Mouse (Mus musculus): ENCODE measurements around the gene Spdye4a. TPM values are rescaled to one million over a fixed set of nuclear protein-coding genes. Genes with fewer than 3 reads are reported as not detected.
"Not testable (repeated sequence)": the region's sequence is repeated elsewhere in the genome, so short reads cannot be mapped to it uniquely, and the experiment has no call there.

The Spdye4a gene
- polyA plus RNA-seq, 1 experiment, result not detected

DNA sequence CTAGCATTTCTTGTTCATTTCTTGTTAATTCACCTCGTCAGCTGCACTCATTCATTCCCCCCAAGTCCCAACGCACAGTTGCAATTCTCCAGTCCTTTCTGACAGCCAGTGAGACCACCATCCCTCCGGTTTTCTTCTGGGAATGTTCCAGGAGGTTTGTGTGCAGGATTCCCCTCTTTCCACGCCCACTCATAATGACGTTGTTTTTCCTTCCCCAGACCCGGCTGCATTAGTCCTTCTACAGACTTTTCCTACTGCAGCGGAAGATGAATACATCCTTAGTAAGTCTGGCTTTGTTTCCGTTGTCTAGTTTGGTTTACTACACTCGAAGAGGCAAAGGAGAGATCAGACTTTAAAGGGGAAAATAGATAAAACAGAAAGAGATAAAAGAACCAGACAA is 9.3 kb upstream of the Spdye4a start:
- H3K4me1 ChIP-seq, result peaks cover 55% of the 10 kb centered on the region
- H3K36me3 ChIP-seq (replicated peaks; ENCODE audit: low read length), result peaks cover 45% of the 10 kb centered on the region
- no peaks in the 10 kb centered on the region for H3K27me3 ChIP-seq (replicated peaks)
- TF ChIP-seq GATA1 (IDR thresholded peaks at IDR 0.05; ENCODE audit: borderline replicate concordance, low read length) (no peak), FLI1 (IDR thresholded peaks at IDR 0.05; ENCODE audit: low read length) (no peak)
- H3K9me3 ChIP-seq, result no peaks in the 10 kb centered on the region
- peak overlapping the region; percentile 100 for H3K4me3 ChIP-seq (replicated peaks)

DNA sequence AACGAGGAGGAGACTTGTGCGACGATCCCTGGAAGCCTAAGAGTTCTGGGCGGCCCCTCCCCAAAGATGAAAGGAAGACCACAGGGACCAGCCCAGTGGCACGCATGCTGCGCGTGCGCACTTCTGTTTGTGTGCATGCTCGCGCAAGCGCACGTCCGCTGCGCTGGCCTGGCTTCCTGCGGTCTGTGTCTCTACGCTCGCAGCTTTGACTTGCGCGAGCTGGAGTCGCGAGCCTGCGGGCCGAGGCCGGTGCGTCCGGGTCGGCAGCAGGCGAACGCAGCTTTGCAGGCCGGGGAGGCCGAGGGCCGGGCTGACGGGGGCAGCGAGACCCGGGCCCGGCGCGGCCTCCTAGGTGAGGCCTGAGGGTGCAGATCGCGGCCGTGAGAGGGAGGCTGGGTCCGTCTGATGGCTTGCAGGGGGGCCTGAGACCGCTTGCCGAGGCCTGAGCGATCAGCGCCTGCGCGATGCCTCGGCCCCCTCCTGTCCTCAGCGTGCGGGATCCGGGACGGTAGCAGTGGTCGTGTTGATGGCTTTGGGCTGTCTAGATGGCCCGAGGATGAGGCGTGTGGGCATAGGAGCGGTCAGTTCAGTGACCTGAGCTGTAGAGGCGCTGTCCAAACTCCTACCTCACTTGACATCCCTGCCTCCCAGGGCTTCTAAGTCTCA is 8.5 kb upstream of the Spdye4a start, which contains the start of gene Zfp12:
TSS of gene Zfp12 (plus strand) at position 136 of the 666 bp plus-strand sequence.
- peak within 1 kb of the TSS; percentile 100 for H3K4me3 ChIP-seq (replicated peaks)
- H3K36me3 ChIP-seq (replicated peaks; ENCODE audit: low read length), result peaks cover 37% of the 10 kb centered on the region
- H3K27me3 ChIP-seq (replicated peaks), result peaks cover under 1% of the 10 kb centered on the region
- TF ChIP-seq FLI1 (IDR thresholded peaks at IDR 0.05; ENCODE audit: low read length) (no peak), GATA1 (IDR thresholded peaks at IDR 0.05; ENCODE audit: borderline replicate concordance, low read length) (no peak)
- H3K9me3 ChIP-seq, result no peaks in the 10 kb centered on the region
- peaks cover 55% of the 10 kb centered on the region for H3K4me1 ChIP-seq

DNA sequence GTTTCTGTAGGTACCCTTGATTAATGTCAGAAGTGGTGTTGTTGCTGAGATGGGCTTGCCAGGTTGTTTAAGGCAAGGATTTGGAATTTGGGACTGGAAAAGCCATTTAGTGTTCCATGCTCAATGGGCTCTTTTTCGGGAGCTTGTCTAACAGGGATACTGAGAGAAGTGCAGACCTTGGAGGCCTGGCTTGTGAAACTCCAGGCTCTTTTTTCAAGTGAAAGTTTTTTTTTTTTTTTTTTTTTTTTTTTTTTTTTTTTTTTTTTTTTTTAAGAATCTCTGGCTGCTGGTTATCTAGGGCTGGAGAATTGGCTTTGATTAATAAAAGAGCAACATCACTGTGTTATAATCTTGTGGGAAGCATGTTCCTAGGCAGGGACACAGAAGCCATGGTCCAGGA is 4.4 kb downstream of the Spdye4a start:
- no peaks in the 10 kb centered on the region for H3K4me1 ChIP-seq
- H3K27me3 ChIP-seq (replicated peaks), result peaks cover 51% of the 10 kb centered on the region
- TF ChIP-seq FLI1 (IDR thresholded peaks at IDR 0.05; ENCODE audit: low read length), result no peak
- TF ChIP-seq GATA1 (IDR thresholded peaks at IDR 0.05; ENCODE audit: borderline replicate concordance, low read length), result no peak
- H3K9me3 ChIP-seq, result peaks cover 15% of the 10 kb centered on the region; the same call in 1 of the 2 replicates
- H3K4me3 ChIP-seq (replicated peaks), result no peak overlapping the region
- no peaks in the 10 kb centered on the region for H3K36me3 ChIP-seq (replicated peaks; ENCODE audit: low read length)

DNA sequence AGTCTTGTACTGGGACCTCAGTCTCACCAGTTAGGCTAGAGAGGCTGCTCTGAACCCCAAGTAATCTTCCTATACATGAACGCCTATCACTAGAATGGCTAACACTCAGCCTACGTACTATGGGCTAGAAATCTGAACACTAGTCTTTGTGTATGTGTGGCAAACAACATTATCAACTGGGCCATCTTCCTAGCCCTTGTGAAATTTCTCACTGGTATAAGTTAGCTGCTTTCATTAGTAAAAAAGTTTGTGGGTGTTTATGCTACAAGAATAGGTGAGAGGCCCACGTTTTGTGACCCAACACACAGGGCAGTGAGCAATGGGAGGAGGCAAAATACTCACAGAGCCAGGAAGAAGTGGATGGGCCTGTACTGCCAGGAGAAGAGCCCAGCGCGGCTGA is 5.7 kb downstream of the Spdye4a start:
- Histone ChIP-seq H3K27me3 (replicated peaks) (peaks cover 42% of the 10 kb centered on the region), H3K36me3 (replicated peaks; ENCODE audit: low read length) (no peaks in the 10 kb centered on the region), H3K4me1 (no peaks in the 10 kb centered on the region), H3K9me3 (peaks cover 15% of the 10 kb centered on the region; the same call in 1 of the 2 replicates), H3K4me3 (replicated peaks) (no peak overlapping the region)
- no peak for TF ChIP-seq GATA1 (IDR thresholded peaks at IDR 0.05; ENCODE audit: borderline replicate concordance, low read length)
- TF ChIP-seq FLI1 (IDR thresholded peaks at IDR 0.05; ENCODE audit: low read length), result no peak

DNA sequence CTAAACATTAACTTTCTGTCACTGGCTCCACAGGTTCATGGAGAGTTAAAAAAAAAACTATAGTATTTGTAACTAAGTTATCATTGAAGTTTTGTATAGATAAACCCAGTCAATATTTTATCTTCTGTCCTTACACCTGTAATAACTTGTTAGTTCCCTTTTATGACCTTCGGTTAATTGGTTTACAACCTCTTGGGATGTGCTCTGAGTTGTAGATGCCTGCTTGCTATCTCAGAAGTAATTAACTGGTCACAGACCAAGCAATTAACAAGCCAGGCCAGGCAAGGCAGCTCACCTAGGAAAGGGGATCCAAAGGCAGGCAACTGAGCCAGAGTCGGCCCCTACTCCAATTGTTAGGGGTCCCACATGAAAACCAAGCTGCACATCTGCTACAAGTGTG is 12.9 kb downstream of the Spdye4a start:
- H3K4me1 ChIP-seq, result no peaks in the 10 kb centered on the region
- H3K4me3 ChIP-seq (replicated peaks), result no peak overlapping the region
- H3K36me3 ChIP-seq (replicated peaks; ENCODE audit: low read length), result no peaks in the 10 kb centered on the region
- peaks cover 20% of the 10 kb centered on the region for H3K27me3 ChIP-seq (replicated peaks)
- no peak for TF ChIP-seq GATA1 (IDR thresholded peaks at IDR 0.05; ENCODE audit: borderline replicate concordance, low read length)
- TF ChIP-seq FLI1 (IDR thresholded peaks at IDR 0.05; ENCODE audit: low read length), result no peak
- H3K9me3 ChIP-seq, result peaks cover 6% of the 10 kb centered on the region

DNA sequence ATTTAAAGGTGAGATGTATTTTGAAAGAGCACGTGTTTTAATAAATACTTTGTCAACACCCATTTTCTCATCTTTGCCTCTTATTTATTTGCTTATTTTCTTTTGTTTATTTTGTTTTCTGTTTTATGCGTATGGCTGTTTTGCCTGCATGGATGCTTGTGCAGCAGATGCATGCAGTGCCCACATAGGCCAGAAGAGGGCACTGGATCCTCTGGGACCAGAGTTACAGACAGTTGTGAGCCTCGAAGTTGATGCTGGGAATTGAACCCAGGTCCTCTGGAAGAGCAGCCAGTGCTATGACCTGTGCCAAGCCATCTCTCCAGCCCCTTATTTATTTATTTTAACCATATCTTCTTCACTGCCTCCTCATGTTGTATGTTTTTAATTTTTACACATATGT is 21.7 kb downstream of the Spdye4a start:
- no peaks in the 10 kb centered on the region for H3K36me3 ChIP-seq (replicated peaks; ENCODE audit: low read length)
- peaks cover 4% of the 10 kb centered on the region for H3K27me3 ChIP-seq (replicated peaks)
- H3K4me3 ChIP-seq (replicated peaks), result no peak overlapping the region
- H3K4me1 ChIP-seq, result no peaks in the 10 kb centered on the region
- H3K9me3 ChIP-seq, result peaks cover 50% of the 10 kb centered on the region
- TF ChIP-seq FLI1 (IDR thresholded peaks at IDR 0.05; ENCODE audit: low read length) (no peak), GATA1 (IDR thresholded peaks at IDR 0.05; ENCODE audit: borderline replicate concordance, low read length) (no peak)

DNA sequence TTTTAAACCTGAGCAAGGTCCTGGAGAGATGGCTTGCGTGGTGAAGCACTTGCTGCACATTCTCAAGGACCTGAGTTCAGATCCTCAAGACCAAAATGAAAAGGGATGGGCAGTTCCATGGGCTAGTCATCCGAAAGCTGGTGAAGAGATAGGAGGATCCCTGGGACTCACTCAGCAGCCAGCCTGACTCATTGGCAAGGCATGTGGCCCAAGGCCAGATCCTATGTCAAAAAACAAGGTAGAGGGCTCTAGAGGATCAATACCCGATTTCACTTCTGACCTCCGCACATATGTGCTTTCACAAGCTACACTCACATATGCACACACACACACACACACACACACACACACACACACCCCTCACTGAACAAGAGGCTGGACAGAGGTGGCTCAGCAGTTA is 30.2 kb downstream of the Spdye4a start:
- Histone ChIP-seq H3K4me1 (peaks cover 22% of the 10 kb centered on the region), H3K4me3 (replicated peaks) (no peak overlapping the region), H3K36me3 (replicated peaks; ENCODE audit: low read length) (no peaks in the 10 kb centered on the region), H3K27me3 (replicated peaks) (peaks cover 33% of the 10 kb centered on the region), H3K9me3 (peaks cover 23% of the 10 kb centered on the region)
- no peak for TF ChIP-seq GATA1 (IDR thresholded peaks at IDR 0.05; ENCODE audit: borderline replicate concordance, low read length)
- no peak for TF ChIP-seq FLI1 (IDR thresholded peaks at IDR 0.05; ENCODE audit: low read length)

DNA sequence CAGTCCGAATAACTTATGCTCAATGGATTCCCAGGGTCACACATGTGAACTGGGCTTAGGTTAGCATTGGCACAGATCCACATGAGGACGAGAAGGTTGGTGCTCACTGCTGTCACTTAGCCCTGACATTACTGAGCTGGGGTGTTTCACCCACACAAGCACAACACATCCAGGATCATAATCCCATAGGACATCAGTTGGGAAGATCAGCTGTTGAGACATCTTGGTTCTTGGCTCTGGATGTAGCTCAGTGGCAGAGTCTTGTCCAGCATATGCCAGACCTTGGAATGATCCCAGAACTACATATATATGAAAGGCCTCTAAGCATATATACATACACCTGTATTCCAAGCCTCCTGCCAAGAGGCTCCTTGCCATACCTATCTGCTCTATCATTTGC is 31.5 kb downstream of the Spdye4a start:
- no peak overlapping the region for H3K4me3 ChIP-seq (replicated peaks)
- no peak for TF ChIP-seq FLI1 (IDR thresholded peaks at IDR 0.05; ENCODE audit: low read length)
- TF ChIP-seq GATA1 (IDR thresholded peaks at IDR 0.05; ENCODE audit: borderline replicate concordance, low read length), result no peak
- H3K4me1 ChIP-seq, result peaks cover 22% of the 10 kb centered on the region
- peaks cover 35% of the 10 kb centered on the region for H3K27me3 ChIP-seq (replicated peaks)
- H3K9me3 ChIP-seq, result peaks cover 14% of the 10 kb centered on the region
- no peaks in the 10 kb centered on the region for H3K36me3 ChIP-seq (replicated peaks; ENCODE audit: low read length)

DNA sequence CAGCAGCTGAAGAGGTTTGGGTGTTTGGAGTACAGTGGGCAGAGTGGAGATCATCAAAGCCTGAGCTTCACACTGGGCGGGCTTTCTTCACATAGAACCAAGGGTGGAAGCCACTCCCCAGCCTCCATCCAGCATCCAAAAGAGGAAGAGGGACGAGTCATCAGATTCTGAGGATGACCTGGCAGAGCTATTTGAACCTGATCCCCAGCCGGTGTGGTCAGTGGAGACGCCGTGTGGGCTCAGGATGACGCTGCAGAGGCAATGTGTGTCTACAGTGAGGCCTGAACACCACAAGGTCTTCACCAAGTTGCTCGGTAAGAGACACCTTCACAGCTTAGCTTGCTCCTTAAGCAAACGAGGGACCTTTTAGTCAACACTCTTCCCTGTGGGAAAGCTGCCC is 31.9 kb downstream of the Spdye4a start:
- not testable (repeated sequence) for H3K36me3 ChIP-seq (replicated peaks; ENCODE audit: low read length); H3K4me3 ChIP-seq (replicated peaks)
- Histone ChIP-seq H3K9me3 (peaks cover 14% of the 10 kb centered on the region), H3K27me3 (replicated peaks) (peaks cover 35% of the 10 kb centered on the region), H3K4me1 (peaks cover 22% of the 10 kb centered on the region)

DNA sequence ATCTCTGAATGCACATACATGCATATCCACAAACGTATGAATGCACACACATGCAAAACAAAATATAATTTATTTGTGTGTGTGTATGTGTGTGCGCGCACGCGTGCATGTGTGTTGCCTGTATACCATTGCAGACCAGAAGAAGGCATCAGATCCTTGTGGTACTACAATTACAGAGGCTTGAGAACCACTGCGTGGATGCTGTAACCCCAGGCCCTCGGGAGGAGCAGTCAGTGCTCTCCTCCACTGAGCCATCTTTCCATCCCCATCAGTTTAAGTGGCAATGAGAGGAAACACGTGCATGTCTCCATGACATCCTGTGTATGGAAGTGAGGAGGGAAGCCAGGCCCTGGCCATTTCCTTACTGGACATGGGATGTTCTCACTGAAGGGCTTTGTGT is 33.9 kb downstream of the Spdye4a start:
- Histone ChIP-seq H3K4me1 (peaks cover 22% of the 10 kb centered on the region), H3K9me3 (no peaks in the 10 kb centered on the region), H3K27me3 (replicated peaks) (peaks cover 32% of the 10 kb centered on the region), H3K4me3 (replicated peaks) (no peak overlapping the region), H3K36me3 (replicated peaks; ENCODE audit: low read length) (no peaks in the 10 kb centered on the region)
- TF ChIP-seq FLI1 (IDR thresholded peaks at IDR 0.05; ENCODE audit: low read length) (no peak), GATA1 (IDR thresholded peaks at IDR 0.05; ENCODE audit: borderline replicate concordance, low read length) (no peak)

DNA sequence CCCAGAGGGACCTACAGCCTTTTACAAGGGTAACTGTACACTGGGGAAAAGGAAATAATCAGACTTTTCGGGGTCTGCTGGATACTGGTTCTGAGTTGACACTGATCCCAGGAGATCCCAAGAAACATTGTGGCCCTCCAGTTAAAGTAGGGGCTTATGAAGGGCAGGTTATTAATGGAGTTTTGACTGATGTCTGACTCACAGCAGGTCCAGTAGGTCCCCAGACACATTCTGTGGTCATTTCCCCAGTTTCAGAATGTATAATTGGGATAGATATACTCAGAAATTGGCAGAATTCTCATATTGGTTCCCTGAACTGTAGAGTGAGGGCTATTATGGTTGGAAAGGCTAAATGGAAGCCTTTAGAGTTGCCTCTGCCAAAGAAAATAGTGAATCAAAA is 38.7 kb downstream of the Spdye4a start:
- H3K9me3 ChIP-seq, H3K4me1 ChIP-seq: not testable (repeated sequence)

More for the DNA sequence above, 38.7 kb downstream of the Spdye4a start:
- H3K27me3 ChIP-seq (replicated peaks), result peaks cover 18% of the 10 kb centered on the region
- not testable (repeated sequence) for H3K36me3 ChIP-seq (replicated peaks; ENCODE audit: low read length); H3K4me3 ChIP-seq (replicated peaks)
